Mouse (Mus musculus) kidney, adult 9 months (tissue): Measurements from ENCODE around the gene Gm17268.

ENCODE experiments used
- DNase-seq: peaks from one replicate; pipeline ENCODE4 v3.0.0; 2022

Gene Gm17268

GRCm38 (mm10) chr11:82038535-82038934, at the start of gene Gm17268:
Gm17268 (minus strand) TSS chr11:82038562.
- DNase-seq: no peak

GRCm38 (mm10) chr11:82084360-82084759, 46.0 kb upstream of the Gm17268 start:
- no peak for DNase-seq

GRCm38 (mm10) chr11:82080865-82081264, 42.5 kb upstream of the Gm17268 start:
- no peak for DNase-seq

GRCm38 (mm10) chr11:82078136-82078730, 39.9 kb upstream of the Gm17268 start:
- DNase-seq: no peak

- DNase-seq: no peak
Measured at GRCm38 (mm10) chr11:82077031-82077430, 38.7 kb upstream of the Gm17268 start.

GRCm38 (mm10) chr11:82073686-82074085, 35.3 kb upstream of the Gm17268 start:
- no peak for DNase-seq

- no peak for DNase-seq
Measured at GRCm38 (mm10) chr11:82072984-82073383, 34.6 kb upstream of the Gm17268 start.

- no peak for DNase-seq
Measured at GRCm38 (mm10) chr11:82072374-82072773, 34.0 kb upstream of the Gm17268 start.

- DNase-seq: no peak
Measured at GRCm38 (mm10) chr11:82071076-82071475, 32.7 kb upstream of the Gm17268 start.

GRCm38 (mm10) chr11:82066953-82067571, 28.7 kb upstream of the Gm17268 start:
- no peak for DNase-seq

- no peak for DNase-seq
Measured at GRCm38 (mm10) chr11:82063454-82063853, 25.1 kb upstream of the Gm17268 start.

GRCm38 (mm10) chr11:82062226-82062625, 23.9 kb upstream of the Gm17268 start:
- no peak for DNase-seq

- DNase-seq: no peak
Measured at GRCm38 (mm10) chr11:82057646-82058045, 19.3 kb upstream of the Gm17268 start, which contains the start of gene Ccl11. Ccl11 (plus strand) TSS chr11:82057823.

- DNase-seq: no peak
Measured at GRCm38 (mm10) chr11:82053849-82054248, 15.5 kb upstream of the Gm17268 start.

- DNase-seq: peak; percentile 49
Measured at GRCm38 (mm10) chr11:82047746-82048415, 9.5 kb upstream of the Gm17268 start.

- DNase-seq: no peak
Measured at GRCm38 (mm10) chr11:82045471-82045870, 7.1 kb upstream of the Gm17268 start, which contains the start of gene Ccl7. Ccl7 (plus strand) TSS chr11:82045712.

- DNase-seq: no peak
Measured at GRCm38 (mm10) chr11:82041671-82042080, 3.3 kb upstream of the Gm17268 start.

- no peak for DNase-seq
Measured at GRCm38 (mm10) chr11:82039132-82039660, 834 bp upstream of the Gm17268 start.

- no peak for DNase-seq
Measured at GRCm38 (mm10) chr11:82035857-82036256, 2.5 kb downstream of the Gm17268 start.

- peak; percentile 64 for DNase-seq
Measured at GRCm38 (mm10) chr11:82035356-82035755, 3.0 kb downstream of the Gm17268 start, which contains the start of gene Ccl2. Ccl2 (plus strand) TSS chr11:82035571.

- no peak for DNase-seq
Measured at GRCm38 (mm10) chr11:82034446-82034845, 3.9 kb downstream of the Gm17268 start.

- DNase-seq: peak; percentile 57
Measured at GRCm38 (mm10) chr11:82032678-82033344, 5.6 kb downstream of the Gm17268 start.

- no peak for DNase-seq
Measured at GRCm38 (mm10) chr11:82032136-82032535, 6.2 kb downstream of the Gm17268 start.
